Comparison of ENCODE assay signal across 7 mouse cellular contexts in the genomic region with DNA sequence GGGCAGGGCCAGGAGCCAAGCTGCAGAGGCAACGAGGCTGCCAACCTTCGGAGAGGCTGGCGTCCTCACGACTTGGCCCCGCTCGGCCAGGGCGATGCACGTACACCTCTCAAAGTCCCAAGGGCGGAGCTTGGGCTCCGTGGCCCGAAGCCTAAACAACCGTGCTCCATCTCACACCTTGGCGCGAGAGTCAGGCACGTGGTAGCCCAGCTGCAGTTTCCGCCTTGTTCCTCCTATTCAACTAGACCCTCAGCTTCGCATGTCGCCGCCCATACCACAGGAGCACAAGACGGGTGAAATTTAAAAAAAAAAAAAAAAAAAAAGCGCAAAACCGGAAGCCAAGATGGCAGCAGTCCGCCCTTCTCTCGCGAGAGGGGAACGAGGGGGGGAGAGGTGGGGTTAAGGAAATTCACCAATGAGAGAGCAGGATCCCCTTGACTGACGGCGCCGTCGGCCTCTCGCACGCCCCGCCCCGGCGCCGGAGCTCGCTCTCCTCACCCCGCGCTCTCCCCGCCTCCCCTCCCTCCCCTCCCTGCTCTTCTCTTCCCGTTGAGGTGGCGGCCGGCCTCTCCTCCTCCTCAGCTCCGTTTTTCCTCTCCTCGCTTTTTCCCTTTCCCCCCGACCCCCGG. TPM values are rescaled to one million over a fixed set of nuclear protein-coding genes. Genes with fewer than 3 reads are reported as not detected.
DNase-seq lines count a peak whose midpoint lies in the region; ATAC-seq lines count a peak whose summit lies in the region.

A gene (plus strand): TSS at position 470 of the 629 bp plus-strand sequence.

- 0 out of 2 replicates have a peak, but pooled peaks cover 7% of the 10 kb centered on the region for H3K36me3 ChIP-seq in embryonic facial prominence, embryonic 10.5 days (replicated peaks)
- H3K36me3 ChIP-seq in limb, embryonic 10.5 days: no peaks in the 10 kb centered on the region
- H3K36me3 ChIP-seq in midbrain, embryonic 13.5 days: no peaks in the 10 kb centered on the region

- peaks cover 3% of the 10 kb centered on the region; the same call in 1 of the 2 replicates for H3K9me3 ChIP-seq in embryonic facial prominence, embryonic 10.5 days
- H3K9me3 ChIP-seq in limb, embryonic 10.5 days (replicated peaks): no peaks in the 10 kb centered on the region
- no peaks in the 10 kb centered on the region for H3K9me3 ChIP-seq in midbrain, embryonic 13.5 days

- ATAC-seq in granulocyte monocyte progenitor cell, adult 5-6 weeks (replicated peaks; ENCODE audit: poor library complexity, severe bottlenecking): peak; percentile 87
- peak; percentile 96 for ATAC-seq in midbrain, embryonic 13.5 days

- DNase-seq in adrenal gland, postnatal 10 days: peak; percentile 97
- DNase-seq in embryonic facial prominence, embryonic 10.5 days (ENCODE audit: low spot score): peak; percentile 97
- DNase-seq in kidney, adult 11 months: peak; percentile 91
- peak; percentile 94 for DNase-seq in limb, embryonic 10.5 days (ENCODE audit: low spot score)
- peak; percentile 85 for DNase-seq in spleen, adult 12 weeks (ENCODE audit: low spot score)

- H3K9ac ChIP-seq in midbrain, embryonic 13.5 days (replicated peaks): peak within 1 kb of the TSS; percentile 98

- peak within 1 kb of the TSS; percentile 98 for H3K4me3 ChIP-seq in embryonic facial prominence, embryonic 10.5 days
- peak within 1 kb of the TSS; percentile 95 for H3K4me3 ChIP-seq in limb, embryonic 10.5 days
- peak within 1 kb of the TSS; percentile 91 for H3K4me3 ChIP-seq in midbrain, embryonic 13.5 days (replicated peaks)

- no peaks in the 10 kb centered on the region for H3K27me3 ChIP-seq in embryonic facial prominence, embryonic 10.5 days (replicated peaks; ENCODE audit: low read depth, poor library complexity, severe bottlenecking)
- no peaks in the 10 kb centered on the region for H3K27me3 ChIP-seq in limb, embryonic 10.5 days (ENCODE audit: low read depth, poor library complexity, severe bottlenecking)
- no peaks in the 10 kb centered on the region for H3K27me3 ChIP-seq in midbrain, embryonic 13.5 days

- H3K4me2 ChIP-seq in midbrain, embryonic 13.5 days (replicated peaks): peak within 1 kb of the TSS; percentile 78

- peak within 1 kb of the TSS; percentile 97 for H3K27ac ChIP-seq in embryonic facial prominence, embryonic 10.5 days (replicated peaks)
- H3K27ac ChIP-seq in limb, embryonic 10.5 days: peak within 1 kb of the TSS; percentile 98
- H3K27ac ChIP-seq in midbrain, embryonic 13.5 days: peak within 1 kb of the TSS; percentile 98

- peaks cover 29% of the 10 kb centered on the region for H3K4me1 ChIP-seq in embryonic facial prominence, embryonic 10.5 days
- H3K4me1 ChIP-seq in limb, embryonic 10.5 days: peaks cover 20% of the 10 kb centered on the region
- H3K4me1 ChIP-seq in midbrain, embryonic 13.5 days (replicated peaks): peaks cover 44% of the 10 kb centered on the region

- under 1% methylated on average over 47 of the region's 47 CpGs for WGBS in embryonic facial prominence, embryonic 10.5 days
- WGBS in limb, embryonic 10.5 days: 2% methylated on average over 43 of the region's 47 CpGs
- WGBS in midbrain, embryonic 13.5 days: under 1% methylated on average over 32 of the region's 47 CpGs

RNA-seq across cellular contexts. Expression of the gene that starts here (rescaled TPM):
- total RNA-seq in adrenal gland, postnatal 10 days (2021): 100 to 1,000 TPM; 347 to 374 TPM
- polyA plus RNA-seq in embryonic facial prominence, embryonic 10.5 days (2016; fragmentation: Nextera tagmentation; extraction: Ambion mirVana): 429 and 432 TPM in 2 replicates
- 417 and 471 TPM in 2 replicates for total RNA-seq in granulocyte monocyte progenitor cell, adult 5-6 weeks (2014; fragmentation: Nextera tagmentation)
- total RNA-seq in granulocyte monocyte progenitor cell, adult 5-6 weeks (2017): 523 and 552 TPM in 2 replicates
- 428 and 453 TPM in 2 replicates for polyA plus RNA-seq in limb, embryonic 10.5 days (2016; fragmentation: Nextera tagmentation; extraction: Ambion mirVana)
- 435 and 460 TPM in 2 replicates for polyA plus RNA-seq in midbrain, embryonic 13.5 days (2015; fragmentation: Nextera tagmentation; extraction: Ambion mirVana)

Comparison
In these comparisons a context has a peak if more than half of its experiments do, and no peak if none do; other contexts are left out.
1. Peak in every context shown above with its lines: DNase-seq, ATAC-seq, H3K4me3 ChIP-seq and H3K27ac ChIP-seq.